Mouse (Mus musculus) left cerebral cortex, adult 11 months (tissue): ENCODE data around the gene Tmprss7.

Experiments
- DNase-seq: peaks from one replicate; pipeline ENCODE4 v3.0.0; 2022; ENCODE audit warnings: low spot score

Gene Tmprss7

GRCm38 (mm10) chr16:45693558-45693957 lies at the start of gene Tmprss7:
Gene Tmprss7 (minus strand): TSS chr16:45693658.
- no peak for DNase-seq

- DNase-seq = peak; percentile 90
These were observed 49.4 kb upstream of the Tmprss7 start, which contains the start of gene Abhd10 for GRCm38 (mm10) chr16:45742615-45743476. Gene Abhd10 (minus strand): TSS chr16:45742955.

- DNase-seq = no peak
These were observed 44.4 kb upstream of the Tmprss7 start for GRCm38 (mm10) chr16:45737880-45738279.

- no peak for DNase-seq
These were observed 43.3 kb upstream of the Tmprss7 start for GRCm38 (mm10) chr16:45736724-45737123.

GRCm38 (mm10) chr16:45729163-45729562 lies 35.7 kb upstream of the Tmprss7 start:
- no peak for DNase-seq

- no peak for DNase-seq
These were observed 31.3 kb upstream of the Tmprss7 start for GRCm38 (mm10) chr16:45724742-45725102.

GRCm38 (mm10) chr16:45724061-45724741 lies 30.7 kb upstream of the Tmprss7 start, which contains the start of gene Tagln3:
Gene Tagln3 (minus strand): TSS chr16:45724608.
- DNase-seq = peak; percentile 67

- no peak for DNase-seq
These were observed 29.9 kb upstream of the Tmprss7 start for GRCm38 (mm10) chr16:45723172-45723901.

- no peak for DNase-seq
These were observed 29.0 kb upstream of the Tmprss7 start for GRCm38 (mm10) chr16:45722460-45722951.

- DNase-seq = no peak
These were observed 26.7 kb upstream of the Tmprss7 start for GRCm38 (mm10) chr16:45720022-45720630.

GRCm38 (mm10) chr16:45718296-45718695 lies 24.8 kb upstream of the Tmprss7 start:
- no peak for DNase-seq

- DNase-seq = peak; percentile 42
These were observed 21.2 kb upstream of the Tmprss7 start for GRCm38 (mm10) chr16:45714489-45715150.

GRCm38 (mm10) chr16:45713878-45714277 lies 20.4 kb upstream of the Tmprss7 start:
- DNase-seq = no peak

- DNase-seq = no peak
These were observed 19.8 kb upstream of the Tmprss7 start for GRCm38 (mm10) chr16:45713261-45713660.

- no peak for DNase-seq
These were observed 17.8 kb upstream of the Tmprss7 start for GRCm38 (mm10) chr16:45711263-45711662.

- no peak for DNase-seq
These were observed 5.8 kb upstream of the Tmprss7 start for GRCm38 (mm10) chr16:45699301-45699700.

- no peak for DNase-seq
These were observed 4.5 kb upstream of the Tmprss7 start for GRCm38 (mm10) chr16:45697996-45698395.

- DNase-seq = no peak
These were observed 2.1 kb upstream of the Tmprss7 start for GRCm38 (mm10) chr16:45695445-45696160.

- DNase-seq = no peak
These were observed 607 bp downstream of the Tmprss7 start for GRCm38 (mm10) chr16:45692851-45693250.

GRCm38 (mm10) chr16:45690178-45690577 lies 3.3 kb downstream of the Tmprss7 start:
- DNase-seq = no peak

- DNase-seq = no peak
These were observed 6.6 kb downstream of the Tmprss7 start for GRCm38 (mm10) chr16:45686833-45687232.
